Mouse (Mus musculus) limb, embryonic 11.5 days (tissue): ENCODE data around the gene Thbd. TPM values are rescaled to one million over a fixed set of nuclear protein-coding genes. Genes with fewer than 3 reads are reported as not detected.

Experiments used
- ATAC-seq: fragments of 200-750 bp; cut with Nextera tagmentation; 2 replicates; pipeline ENCODE4 v1.8.0; 2017; ENCODE audit warnings: low read depth; ENCODE audit not compliant: insufficient number of reproducible peaks, low FRiP score, low TSS enrichment
- DNase-seq: peaks from one replicate; pipeline ENCODE4 v3.0.0-alpha.2; 2015; ENCODE audit warnings: low spot score
- H3K27ac ChIP-seq: fragments of 300-500 bp; sonication (generic); replicated peaks from 2 replicates; pipeline ENCODE4 v1.5.1; 2014; ENCODE audit warnings: low read depth, mild to moderate bottlenecking, low read length
- H3K27me3 ChIP-seq: fragments of 300-500 bp; sonication (generic); 2 replicates; pipeline ENCODE4 v1.6.1; 2014; ENCODE audit warnings: mild to moderate bottlenecking, low read length, mixed read lengths; ENCODE audit not compliant: control insufficient read depth, insufficient read depth
- H3K36me3 ChIP-seq: fragments of 300-500 bp; sonication (generic); 2 replicates; pipeline ENCODE4 v1.6.1; 2014; ENCODE audit warnings: mild to moderate bottlenecking, low read length, moderate library complexity, mixed read lengths; ENCODE audit not compliant: control insufficient read depth, insufficient read depth
- H3K4me1 ChIP-seq: fragments of 300-500 bp; sonication (generic); 2 replicates; pipeline ENCODE4 v1.6.1; 2014; ENCODE audit warnings: low read length, mixed read lengths; ENCODE audit not compliant: control insufficient read depth, insufficient read depth
- H3K4me2 ChIP-seq: fragments of 300-500 bp; sonication (generic); 2 replicates; pipeline ENCODE4 v1.6.1; 2014; ENCODE audit warnings: low read depth, mild to moderate bottlenecking, moderate library complexity; ENCODE audit not compliant: severe bottlenecking
- H3K4me3 ChIP-seq: fragments of 300-500 bp; sonication (generic); 2 replicates; pipeline ENCODE4 v1.5.1; 2014; ENCODE audit warnings: low read depth, low read length
- H3K9ac ChIP-seq: fragments of 300-500 bp; sonication (generic); 2 replicates; pipeline ENCODE4 v1.6.1; 2014; ENCODE audit warnings: mild to moderate bottlenecking, low read length
- H3K9me3 ChIP-seq: fragments of 300-500 bp; sonication (generic); 2 replicates; pipeline ENCODE4 v1.6.1; 2016; ENCODE audit warnings: low read length; ENCODE audit not compliant: control insufficient read depth
- WGBS: fragments of 180-500 bp; shearing (Covaris S2); extraction: QIAGEN DNeasy Blood & Tissue Kit; methylation state at CpG from one replicate; pipeline ENCODE4 v1.1.7; 2014; 5-methylcytosine and 5-hydroxymethylcytosine counted together
- polyA plus RNA-seq: library from polyadenylated mRNA; unstranded; fragments of >200 nt; fragmentation: Nextera tagmentation; extraction: Ambion mirVana; gene quantifications from 2 replicates; pipeline ENCODE4 v1.2.1, GENCODE M21; 2014

The Thbd gene
- polyA plus RNA-seq, 1 experiment from 2014 or later: 3.7 TPM

GRCm38 (mm10) chr2:148432346-148432745, 24.4 kb upstream of the Thbd start:
- Histone ChIP-seq H3K36me3 (no peaks in the 10 kb centered on the region), H3K4me2 (no peak overlapping the region), H3K27ac (no peak overlapping the region), H3K27me3 (no peaks in the 10 kb centered on the region), H3K9me3 (no peaks in the 10 kb centered on the region), H3K4me1 (0 out of 2 replicates have a peak, but pooled peaks cover 2% of the 10 kb centered on the region), H3K4me3 (no peak overlapping the region), H3K9ac (no peak overlapping the region)
- DNase-seq (no peak), ATAC-seq (no peak)
- 64% methylated on average over 2 of the region's 2 CpGs for WGBS

- no peaks in the 10 kb centered on the region for H3K36me3 ChIP-seq
- 0 out of 2 replicates have a peak, but pooled peaks cover 2% of the 10 kb centered on the region for H3K4me1 ChIP-seq
- H3K4me3 ChIP-seq: no peak overlapping the region
- H3K27ac ChIP-seq: no peak overlapping the region
- 66% methylated on average over 4 of the region's 4 CpGs for WGBS
- H3K4me2 ChIP-seq: no peak overlapping the region
- H3K9me3 ChIP-seq: no peaks in the 10 kb centered on the region
- DNase-seq (no peak), ATAC-seq (no peak)
- no peak overlapping the region for H3K9ac ChIP-seq
- no peaks in the 10 kb centered on the region for H3K27me3 ChIP-seq
Observed at GRCm38 (mm10) chr2:148430941-148431340, 23.0 kb upstream of the Thbd start.

GRCm38 (mm10) chr2:148429001-148429505, 21.1 kb upstream of the Thbd start:
- Histone ChIP-seq H3K4me2 (no peak overlapping the region), H3K4me1 (0 out of 2 replicates have a peak, but pooled peaks cover 2% of the 10 kb centered on the region), H3K9me3 (no peaks in the 10 kb centered on the region), H3K27ac (no peak overlapping the region), H3K4me3 (no peak overlapping the region), H3K9ac (no peak overlapping the region), H3K36me3 (no peaks in the 10 kb centered on the region), H3K27me3 (no peaks in the 10 kb centered on the region)
- DNase-seq (no peak), ATAC-seq (no peak)

GRCm38 (mm10) chr2:148428523-148428922, 20.5 kb upstream of the Thbd start:
- ATAC-seq: no peak
- 80% methylated on average over 3 of the region's 3 CpGs for WGBS
- H3K27ac ChIP-seq: no peak overlapping the region
- H3K36me3 ChIP-seq: no peaks in the 10 kb centered on the region
- 0 out of 2 replicates have a peak, but pooled peaks cover 2% of the 10 kb centered on the region for H3K4me1 ChIP-seq
- no peaks in the 10 kb centered on the region for H3K9me3 ChIP-seq
- H3K27me3 ChIP-seq: no peaks in the 10 kb centered on the region
- no peak overlapping the region for H3K9ac ChIP-seq
- DNase-seq: no peak
- H3K4me3 ChIP-seq: no peak overlapping the region
- H3K4me2 ChIP-seq: no peak overlapping the region

- H3K9me3 ChIP-seq: no peaks in the 10 kb centered on the region
- ATAC-seq: no peak
Observed at GRCm38 (mm10) chr2:148427553-148427952, 19.6 kb upstream of the Thbd start.

GRCm38 (mm10) chr2:148425709-148426382, 17.9 kb upstream of the Thbd start:
- no peaks in the 10 kb centered on the region for H3K4me1 ChIP-seq
- H3K27ac ChIP-seq: no peak overlapping the region
- no peaks in the 10 kb centered on the region for H3K27me3 ChIP-seq
- DNase-seq (no peak), ATAC-seq (no peak)
- no peak overlapping the region for H3K9ac ChIP-seq
- WGBS: 73% methylated on average over 5 of the region's 5 CpGs
- no peak overlapping the region for H3K4me3 ChIP-seq
- H3K4me2 ChIP-seq: no peak overlapping the region
- no peaks in the 10 kb centered on the region for H3K9me3 ChIP-seq
- H3K36me3 ChIP-seq: no peaks in the 10 kb centered on the region

More at GRCm38 (mm10) chr2:148427553-148427952, 19.6 kb upstream of the Thbd start:
- H3K9ac ChIP-seq: no peak overlapping the region
- H3K4me1 ChIP-seq: 0 out of 2 replicates have a peak, but pooled peaks cover 2% of the 10 kb centered on the region
- no peak for DNase-seq
- no peak overlapping the region for H3K4me3 ChIP-seq
- no peaks in the 10 kb centered on the region for H3K27me3 ChIP-seq
- H3K27ac ChIP-seq: no peak overlapping the region
- no peak overlapping the region for H3K4me2 ChIP-seq
- H3K36me3 ChIP-seq: no peaks in the 10 kb centered on the region
- 87% methylated on average over 3 of the region's 3 CpGs for WGBS

GRCm38 (mm10) chr2:148421706-148422105, 13.7 kb upstream of the Thbd start:
- Histone ChIP-seq H3K27ac (no peak overlapping the region), H3K4me1 (no peaks in the 10 kb centered on the region), H3K27me3 (no peaks in the 10 kb centered on the region), H3K9ac (no peak overlapping the region), H3K36me3 (no peaks in the 10 kb centered on the region), H3K9me3 (no peaks in the 10 kb centered on the region), H3K4me3 (no peak overlapping the region), H3K4me2 (no peak overlapping the region)
- 70% methylated on average over 1 of the region's 1 CpGs for WGBS
- no peak for ATAC-seq
- DNase-seq: no peak

GRCm38 (mm10) chr2:148421112-148421511, 13.1 kb upstream of the Thbd start:
- no peak for DNase-seq

More at GRCm38 (mm10) chr2:148421112-148421511, 13.1 kb upstream of the Thbd start:
- Histone ChIP-seq H3K4me3 (no peak overlapping the region), H3K9ac (no peak overlapping the region), H3K27ac (no peak overlapping the region), H3K4me1 (no peaks in the 10 kb centered on the region), H3K27me3 (no peaks in the 10 kb centered on the region), H3K4me2 (no peak overlapping the region), H3K9me3 (no peaks in the 10 kb centered on the region), H3K36me3 (no peaks in the 10 kb centered on the region)
- WGBS: 70% methylated on average over 1 of the region's 1 CpGs
- no peak for ATAC-seq
